Mouse (Mus musculus): ENCODE data around the gene Reep1.

Reep1 gene

DNA sequence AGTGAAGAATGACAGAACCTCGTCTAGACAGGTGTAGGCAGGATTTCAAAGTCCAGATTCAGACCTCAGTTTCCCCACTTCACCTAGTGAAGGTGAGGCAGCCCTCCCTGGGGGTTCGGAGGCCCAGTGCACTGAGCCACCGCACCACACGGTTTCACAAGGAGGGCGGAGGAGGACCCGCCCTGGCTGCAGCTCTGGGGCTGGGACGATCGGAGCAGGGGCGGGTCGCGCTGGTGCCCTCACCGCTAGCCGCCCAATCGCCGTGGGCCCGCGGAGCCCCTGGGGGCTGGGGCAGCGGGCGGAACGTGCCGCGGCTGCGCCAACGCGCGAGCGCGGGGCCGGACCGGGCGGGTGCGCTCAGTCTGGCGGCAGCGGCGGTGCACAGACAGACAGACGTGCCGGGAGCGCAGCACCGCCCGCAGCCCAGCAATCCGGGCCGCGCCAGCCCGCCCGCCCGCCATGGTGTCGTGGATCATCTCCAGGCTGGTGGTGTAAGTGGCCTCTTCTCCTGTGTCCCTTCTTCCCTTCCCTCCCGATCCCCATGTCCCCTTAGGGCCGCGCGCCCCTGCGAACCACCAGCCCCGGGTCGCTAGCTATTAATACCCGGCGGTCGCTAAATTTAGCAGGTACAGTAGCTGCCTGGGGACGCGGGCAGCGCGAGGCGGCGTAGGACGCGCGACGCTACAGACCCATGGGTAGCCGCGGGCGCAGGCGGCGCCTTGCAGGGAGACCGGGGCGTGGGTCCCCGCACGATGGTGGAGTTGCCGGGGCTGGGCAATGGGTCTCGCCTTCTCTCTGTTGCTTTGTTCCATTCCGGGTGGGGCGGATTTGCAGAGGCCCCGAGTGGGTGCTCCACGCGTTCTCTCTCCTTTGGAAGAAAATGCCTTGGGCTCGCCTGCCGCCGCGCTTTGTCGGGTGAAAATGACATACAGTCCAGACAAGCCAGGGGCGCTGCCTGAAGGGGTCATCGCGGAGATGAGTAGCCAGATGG is at the start of gene Reep1:
Gene Reep1 (plus strand): TSS at position 51 of the 991 bp plus-strand sequence.
- DNase-seq (ENCODE audit: low read depth): no peak

DNA sequence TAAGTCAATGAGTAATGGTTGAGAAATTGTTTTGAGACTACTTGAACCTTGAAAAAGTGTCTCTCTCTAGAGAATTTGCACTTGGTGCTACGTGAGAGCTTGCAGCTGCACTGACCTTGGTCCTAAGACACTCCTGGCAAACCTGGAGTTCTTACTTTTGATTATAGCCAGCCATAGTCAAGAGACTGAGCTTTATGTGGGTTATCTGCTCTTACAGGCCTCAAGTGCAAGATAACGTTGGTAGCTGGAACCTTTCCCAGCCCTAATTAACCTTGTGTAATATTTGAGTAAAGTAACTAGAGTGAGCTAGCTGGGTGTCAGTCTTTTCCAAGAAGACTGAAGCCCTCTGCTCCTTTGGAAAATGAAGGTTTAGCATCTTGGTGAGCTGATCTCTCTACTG is 49.1 kb upstream of the Reep1 start:
- DNase-seq (ENCODE audit: low read depth): no peak

DNA sequence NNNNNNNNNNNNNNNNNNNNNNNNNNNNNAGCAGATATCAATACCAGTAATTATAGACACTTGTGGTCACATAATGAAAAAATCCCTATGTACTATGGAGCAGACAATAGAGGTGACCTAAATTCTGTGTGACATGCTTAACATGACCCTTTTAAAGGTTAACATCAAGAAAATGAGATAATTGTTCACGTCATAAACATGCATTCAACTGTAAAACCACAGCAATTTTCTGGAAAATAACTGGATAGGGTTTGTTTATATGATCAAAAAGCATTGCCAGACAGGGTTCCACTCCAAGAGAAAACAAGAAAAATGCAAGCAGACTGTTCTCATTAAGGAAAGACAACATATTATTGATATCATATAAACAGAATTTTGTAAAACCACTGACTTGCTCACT is 42.9 kb upstream of the Reep1 start:
- DNase-seq (ENCODE audit: low read depth): no peak

- peak; percentile 57 for DNase-seq (ENCODE audit: low read depth)
Observed at GRCm38 (mm10) chr6:71673166-71673565, 34.2 kb upstream of the Reep1 start.

GRCm38 (mm10) chr6:71678891-71679290 is 28.5 kb upstream of the Reep1 start:
- no peak for DNase-seq (ENCODE audit: low read depth)

DNA sequence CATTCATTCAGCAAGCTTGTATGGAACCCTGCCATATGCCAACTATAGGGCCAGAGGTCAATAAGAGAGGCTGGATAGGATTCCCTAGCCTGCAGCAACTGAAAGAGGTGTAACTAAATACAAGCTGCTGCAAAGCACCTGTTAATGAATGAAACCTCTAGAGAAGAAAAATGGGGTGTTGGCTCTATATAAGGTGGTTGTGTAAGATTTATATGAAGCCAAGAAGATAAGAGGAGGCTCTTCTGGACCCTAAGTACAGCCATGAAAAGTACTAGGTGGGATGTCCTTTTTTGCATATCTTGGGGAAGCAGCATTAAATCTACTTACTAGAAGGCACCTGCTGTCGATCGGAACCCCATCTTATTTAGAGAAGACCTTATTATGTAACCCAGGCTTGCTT is 12.2 kb upstream of the Reep1 start:
- no peak for DNase-seq (ENCODE audit: low read depth)

GRCm38 (mm10) chr6:71695599-71695998 is 11.8 kb upstream of the Reep1 start:
- no peak for DNase-seq (ENCODE audit: low read depth)

GRCm38 (mm10) chr6:71706871-71707270 is 490 bp upstream of the Reep1 start:
- no peak for DNase-seq (ENCODE audit: low read depth)

- DNase-seq (ENCODE audit: low read depth): no peak
Observed at GRCm38 (mm10) chr6:71708528-71708927, 1.2 kb downstream of the Reep1 start.

DNA sequence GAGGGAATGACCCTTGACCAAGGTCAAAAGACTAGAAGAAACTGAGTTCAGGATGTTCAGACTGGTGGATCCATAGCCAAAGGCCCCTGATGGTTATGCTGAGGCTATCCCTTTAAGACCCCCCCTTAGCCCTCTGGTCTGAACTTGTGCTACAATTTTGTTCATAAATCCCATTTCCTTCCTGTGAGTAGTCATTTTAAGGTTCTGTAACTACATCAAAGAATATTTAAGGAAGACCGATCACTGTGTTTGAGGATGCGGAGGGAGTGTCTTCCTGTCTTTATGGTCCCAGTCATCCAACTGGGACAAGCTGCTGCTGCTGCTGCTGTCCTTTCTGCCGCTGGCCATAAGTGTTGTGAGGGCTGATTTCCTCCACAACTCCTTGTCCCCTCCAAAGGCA is 3.0 kb downstream of the Reep1 start:
- no peak for DNase-seq (ENCODE audit: low read depth)

DNA sequence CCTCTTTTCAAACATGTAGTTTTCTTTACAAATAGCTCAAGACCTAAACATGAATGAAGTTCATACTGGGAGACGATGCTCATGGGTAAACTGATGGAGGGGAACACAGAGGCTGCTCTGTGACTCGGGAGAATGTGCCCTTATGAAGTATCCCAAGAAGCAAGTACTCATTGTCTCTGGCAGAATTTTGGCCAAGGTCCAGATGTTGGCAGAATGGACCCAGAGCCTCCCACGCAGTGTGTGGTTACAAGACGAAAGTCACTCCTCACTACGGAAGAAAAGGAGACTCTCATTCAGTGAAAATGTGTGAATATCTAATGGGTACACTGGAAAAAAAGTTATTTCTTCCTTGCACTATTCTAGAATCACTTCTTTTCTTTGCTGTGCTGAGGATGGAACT is 3.8 kb downstream of the Reep1 start:
- DNase-seq (ENCODE audit: low read depth): no peak

GRCm38 (mm10) chr6:71713532-71713931 is 6.2 kb downstream of the Reep1 start:
- DNase-seq (ENCODE audit: low read depth): no peak

DNA sequence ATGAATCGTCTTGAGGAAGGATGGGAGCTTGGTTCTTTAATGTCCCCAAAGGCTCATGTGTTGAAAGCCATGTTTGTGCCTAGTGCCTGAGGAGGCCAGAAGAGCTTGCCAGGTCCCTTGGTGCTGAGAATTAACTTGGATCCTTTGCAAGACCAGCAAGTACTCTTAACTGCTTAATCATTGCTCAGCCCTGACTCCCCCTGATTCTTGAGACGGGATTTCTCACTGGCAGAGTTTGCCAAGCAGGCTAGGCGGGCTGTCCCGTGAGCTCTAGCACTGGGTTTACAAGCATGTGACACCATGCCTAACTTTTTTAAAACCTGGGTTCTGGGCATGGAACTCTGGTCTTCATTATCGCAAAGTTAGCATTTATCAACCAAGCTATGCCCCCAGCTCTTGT is 7.6 kb downstream of the Reep1 start:
- DNase-seq (ENCODE audit: low read depth): no peak

DNA sequence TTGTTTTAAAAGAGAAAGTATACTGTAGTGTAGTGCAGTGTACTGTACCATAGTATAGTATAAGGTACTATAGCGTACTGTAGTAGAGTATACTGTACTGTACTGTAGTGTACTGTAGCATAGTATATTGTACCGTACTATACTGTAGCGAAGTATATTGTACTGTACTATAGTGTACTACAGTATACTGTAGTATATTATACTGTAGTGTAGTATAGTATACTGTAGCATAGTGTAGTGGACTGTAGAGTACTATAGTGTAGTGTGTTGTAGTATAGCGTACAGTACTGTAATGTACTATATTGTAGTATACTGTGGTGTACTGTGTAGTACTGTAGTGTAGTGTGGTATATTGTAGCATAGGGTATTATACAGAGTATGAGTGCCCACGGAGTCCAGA is 9.1 kb downstream of the Reep1 start:
- no peak for DNase-seq (ENCODE audit: low read depth)

DNA sequence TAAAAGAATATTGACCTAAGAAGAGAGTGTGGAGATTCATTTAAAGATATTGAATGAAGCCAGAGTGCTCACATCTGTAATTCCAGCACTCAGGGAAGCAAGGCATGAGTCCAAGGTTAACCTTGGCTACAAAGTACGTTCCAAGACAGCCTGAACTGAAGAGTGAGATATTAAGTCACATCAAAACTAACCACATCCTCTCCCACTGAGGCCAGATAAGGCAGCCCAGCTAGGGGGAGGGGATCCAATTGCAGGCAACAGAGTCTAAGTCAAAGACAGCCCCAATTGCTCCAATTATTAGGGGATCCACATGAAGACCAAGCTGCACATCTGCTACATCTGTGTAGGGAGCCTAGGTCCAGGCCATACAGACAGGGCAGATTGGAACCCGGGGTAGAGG is 11.0 kb downstream of the Reep1 start:
- DNase-seq (ENCODE audit: low read depth): peak; percentile 18

DNA sequence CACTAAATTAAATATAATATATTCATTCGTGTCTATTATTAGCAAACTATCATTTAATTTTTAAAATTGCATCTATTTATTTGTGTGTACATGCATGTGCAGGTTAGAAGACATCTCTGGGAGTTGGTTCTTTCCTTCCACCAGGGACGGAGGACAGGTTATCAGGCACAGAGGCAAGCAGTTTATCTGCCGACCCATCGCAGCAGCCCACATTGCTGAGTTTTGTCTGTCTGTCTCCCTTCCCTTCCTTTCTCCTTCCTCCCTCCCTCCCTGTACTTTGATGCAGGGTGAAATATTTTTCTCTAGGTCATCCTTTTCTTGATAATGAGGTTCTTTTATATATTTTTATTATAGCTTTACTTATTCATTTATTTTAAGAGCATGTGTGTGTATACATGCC is 11.9 kb downstream of the Reep1 start:
- DNase-seq (ENCODE audit: low read depth): no peak

DNA sequence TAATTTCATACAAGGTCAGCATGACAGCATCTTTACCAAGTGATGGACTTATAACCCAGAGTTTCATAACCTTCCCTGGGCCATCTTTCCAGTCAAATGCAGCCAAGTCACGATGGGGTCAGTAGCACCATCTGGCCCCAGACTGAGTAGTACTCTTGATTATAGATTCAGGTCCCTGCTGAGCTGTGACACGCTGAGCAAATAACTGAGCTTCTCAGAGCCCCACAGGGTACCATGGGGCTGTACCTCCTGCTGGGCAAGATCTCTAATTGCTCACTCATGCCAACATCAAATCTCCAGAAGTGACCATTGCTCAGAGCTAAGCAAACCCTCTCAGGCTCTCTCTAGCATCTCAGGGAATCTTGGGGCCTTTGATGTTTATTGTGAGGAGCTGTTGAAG is 15.6 kb downstream of the Reep1 start:
- DNase-seq (ENCODE audit: low read depth): no peak

DNA sequence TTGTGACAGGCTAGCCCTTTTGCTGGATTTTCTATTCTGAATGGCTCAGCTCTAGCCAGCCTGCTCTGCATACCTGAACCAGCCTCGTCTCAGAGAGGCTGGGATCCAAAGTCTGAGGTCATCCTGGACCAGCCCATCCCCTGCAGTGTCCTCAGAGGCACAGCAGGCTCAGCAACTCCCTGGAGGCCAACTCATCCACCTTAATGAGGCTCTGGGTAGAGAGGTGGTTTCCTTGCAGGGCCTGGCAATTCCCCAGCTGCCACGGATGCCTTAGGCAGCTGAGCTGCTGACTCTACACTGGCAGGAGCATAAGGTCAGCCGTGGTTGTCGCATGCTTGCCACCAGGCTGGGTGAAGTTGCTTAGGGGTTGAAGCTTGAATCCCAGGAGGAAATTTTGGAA is 16.2 kb downstream of the Reep1 start:
- no peak for DNase-seq (ENCODE audit: low read depth)

DNA sequence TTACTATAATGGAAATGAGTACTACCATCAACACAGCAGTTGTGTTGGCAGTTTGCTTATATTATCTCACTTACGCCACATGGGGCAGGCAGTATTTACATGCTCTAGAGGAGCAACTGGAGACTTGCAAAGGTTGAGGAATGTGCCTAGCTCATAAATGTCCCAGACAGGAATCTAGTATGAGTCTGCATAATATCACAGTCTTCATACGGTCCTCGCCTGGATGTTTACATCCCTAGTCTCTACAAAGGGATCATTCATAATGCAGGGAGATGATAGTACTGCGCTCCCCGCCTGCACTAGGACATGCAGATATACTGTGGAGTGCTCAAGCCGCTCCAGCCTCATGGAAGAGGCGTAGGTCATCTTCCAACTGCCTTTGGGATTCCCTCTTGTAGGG is 19.3 kb downstream of the Reep1 start:
- DNase-seq (ENCODE audit: low read depth): no peak

DNA sequence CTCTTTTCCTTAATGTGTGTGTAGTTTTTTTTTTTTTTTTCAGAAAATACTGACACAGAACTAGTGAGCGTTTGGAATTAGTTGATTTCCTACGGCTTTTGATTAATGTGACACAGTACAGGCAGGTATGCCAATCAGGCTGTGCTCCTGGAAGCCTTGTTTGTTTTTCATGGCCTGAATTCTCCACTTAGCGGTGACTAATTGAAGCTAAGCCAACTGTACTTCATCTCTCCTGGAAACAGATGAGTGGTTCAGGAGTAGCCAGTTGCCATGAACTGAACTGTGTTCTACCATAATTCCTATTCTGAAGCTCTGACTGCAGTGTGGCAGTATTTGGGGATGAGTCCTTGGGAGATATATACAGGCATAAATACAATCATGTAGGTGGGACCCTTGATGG is 20.9 kb downstream of the Reep1 start:
- DNase-seq (ENCODE audit: low read depth): no peak

DNA sequence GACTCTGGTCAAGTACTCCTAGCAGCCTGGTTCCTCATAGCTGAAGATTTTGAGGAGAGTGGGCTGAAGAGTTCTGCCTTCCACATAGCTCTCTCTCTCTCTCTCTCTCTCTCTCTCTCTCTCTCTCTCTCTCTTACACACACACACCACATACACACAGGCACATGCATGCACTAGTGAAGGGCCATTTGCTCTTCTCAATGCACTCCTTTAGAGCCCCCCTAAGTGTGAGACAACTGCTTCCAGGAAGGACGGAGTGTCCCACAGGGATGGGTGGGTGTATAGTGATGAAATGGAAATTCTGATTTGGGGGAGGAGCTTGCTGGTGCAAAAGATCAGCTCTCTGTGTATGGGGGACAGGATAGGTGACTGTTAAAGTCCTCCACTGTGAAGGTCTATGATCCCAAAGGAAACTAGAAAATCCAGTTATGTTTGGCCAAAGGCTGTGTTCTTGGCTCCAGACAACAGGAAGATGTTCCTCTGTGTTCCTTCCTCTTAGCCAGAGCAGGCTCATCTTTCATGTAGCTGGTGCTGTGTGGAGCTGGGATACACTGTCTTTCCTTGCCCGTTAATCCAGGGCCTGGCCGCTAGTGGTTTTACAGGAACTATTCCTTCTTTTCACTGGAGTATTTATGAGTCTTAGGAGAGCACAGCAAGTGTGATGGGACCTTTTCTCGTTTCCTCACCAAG is 27.7 kb downstream of the Reep1 start:
- DNase-seq (ENCODE audit: low read depth): no peak

DNA sequence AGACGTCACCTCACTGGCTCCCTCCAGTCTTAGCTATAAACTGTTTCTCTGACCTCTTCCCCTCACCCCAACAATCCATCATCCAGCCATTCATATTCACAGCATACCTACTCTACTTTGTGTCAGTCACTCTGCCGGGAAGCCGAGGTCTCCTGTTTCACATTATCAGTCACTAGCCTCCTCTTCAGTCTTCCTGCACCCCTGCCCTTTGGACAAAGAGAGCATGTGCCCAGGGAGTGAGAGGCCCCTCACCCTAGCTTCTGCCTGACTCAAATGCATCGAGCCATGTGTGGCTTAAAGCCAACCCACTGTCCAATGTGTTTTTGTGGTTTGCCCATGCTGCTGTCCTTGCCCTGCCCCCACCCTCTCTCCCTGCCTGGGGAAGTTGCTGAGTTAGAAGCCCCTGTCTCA is 28.2 kb downstream of the Reep1 start:
- peak; percentile 51 for DNase-seq (ENCODE audit: low read depth)

GRCm38 (mm10) chr6:71736101-71736500 is 28.7 kb downstream of the Reep1 start:
- DNase-seq (ENCODE audit: low read depth): no peak
